Mouse (Mus musculus): ENCODE results near the gene Naglu. TPM values are rescaled to one million over a fixed set of nuclear protein-coding genes. Genes with fewer than 3 reads are reported as not detected.

Naglu gene
- total and polyA plus RNA-seq, 3 experiments, result 11.2 to 33.3 (median 13.8) TPM

DNA sequence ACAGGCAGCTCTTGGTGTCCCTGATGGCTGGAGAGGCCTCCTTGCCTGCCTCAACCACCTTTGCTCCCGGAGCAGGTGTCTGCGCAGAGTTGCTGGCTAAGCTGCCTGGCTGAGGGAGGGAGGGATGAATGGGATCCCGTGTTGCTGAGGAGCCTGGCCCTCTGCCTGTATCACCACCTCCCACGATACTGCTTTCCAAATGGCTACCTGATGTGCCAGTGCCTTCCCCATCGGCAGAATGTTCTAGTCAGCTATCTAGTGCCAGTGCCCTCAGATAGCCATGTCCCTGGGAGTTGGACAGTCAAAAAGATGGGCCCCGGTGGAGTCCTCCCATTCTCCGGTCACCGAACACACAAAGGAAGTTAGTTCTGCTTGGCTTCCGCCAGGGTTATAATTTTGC, 19.5 kb upstream of the Naglu start:
- no peak for DNase-seq (ENCODE audit: extremely low read depth)
- Histone ChIP-seq H3K79me2 (replicated peaks; ENCODE audit: control insufficient read depth, extremely low read depth, insufficient read depth, poor library complexity, severe bottlenecking) (no peaks in the 10 kb centered on the region), H3K4me3 (replicated peaks in 1 of 3; ENCODE audit: low read depth in 2 of 3, low read length in 2 of 3, poor library complexity in 1 of 3) (no peak overlapping the region), H3K9ac (ENCODE audit: insufficient read depth, low read depth) (no peak overlapping the region), H3K4me1 (ENCODE audit: control insufficient read depth in 1 of 2, insufficient read depth in 2 of 2) (no peaks in the 10 kb centered on the region), H3K36me3 (replicated peaks in 1 of 2; ENCODE audit: control insufficient read depth in 1 of 2, insufficient read depth in 1 of 2, low read length in 1 of 2) (peaks cover 89 to 99% of the 10 kb centered on the region in 2 experiments), H3K27ac (ENCODE audit: insufficient read depth, low read depth) (no peak overlapping the region), H3K9me3 (replicated peaks; ENCODE audit: low read length) (peaks cover 12% of the 10 kb centered on the region), H3K27me3 (replicated peaks) (no peaks in the 10 kb centered on the region), H3K4me2 (ENCODE audit: insufficient read depth, low read depth, poor library complexity, severe bottlenecking) (no peak overlapping the region)
- in situ Hi-C loops (cut with MboI; ENCODE audit: low pct_ligation_motif_present, low pct_unique_long_range_greater_than_20kb, low sequenced_read_pairs) (no loop called here), dilution Hi-C loops (cut with MboI; ENCODE audit: extremely low pct_ligation_motif_present, extremely low pct_unique_long_range_greater_than_20kb, low sequenced_read_pairs) (no loop called here)
- TF ChIP-seq MAZ (IDR thresholded peaks at IDR 0.05; ENCODE audit: low read depth, low read length) (no peak), UBTF (IDR thresholded peaks at IDR 0.05; ENCODE audit: low read depth, low read length) (no peak), BHLHE40 (IDR thresholded peaks at IDR 0.05; ENCODE audit: low read depth, low read length) (no peak), ELF1 (IDR thresholded peaks at IDR 0.05; ENCODE audit: low read depth, low read length) (no peak), PAX5 (IDR thresholded peaks at IDR 0.05; ENCODE audit: low read length) (no peak), ZC3H11A (IDR thresholded peaks at IDR 0.05; ENCODE audit: low read depth, low read length) (no peak), SIN3A (IDR thresholded peaks at IDR 0.05; ENCODE audit: low read length) (no peak), POLR2A (IDR thresholded peaks at IDR 0.05; ENCODE audit: low read depth, low read length) (no peak), ZKSCAN1 (IDR thresholded peaks at IDR 0.05; ENCODE audit: borderline replicate concordance, low read depth, low read length) (no peak)

- DNase-seq (ENCODE audit: extremely low read depth), result no peak
- no peak overlapping the region for H3K4me2 ChIP-seq (ENCODE audit: insufficient read depth, low read depth, poor library complexity, severe bottlenecking)
- no peak overlapping the region for H3K4me3 ChIP-seq (replicated peaks in 1 of 3; ENCODE audit: low read depth in 2 of 3, low read length in 2 of 3, poor library complexity in 1 of 3)
- no peak overlapping the region for H3K27ac ChIP-seq (ENCODE audit: insufficient read depth, low read depth)
- no peaks in the 10 kb centered on the region for H3K79me2 ChIP-seq (replicated peaks; ENCODE audit: control insufficient read depth, extremely low read depth, insufficient read depth, poor library complexity, severe bottlenecking)
- H3K4me1 ChIP-seq (ENCODE audit: control insufficient read depth in 1 of 2, insufficient read depth in 2 of 2), result no peaks in the 10 kb centered on the region
- peaks cover 89 to 99% of the 10 kb centered on the region in 2 experiments for H3K36me3 ChIP-seq (replicated peaks in 1 of 2; ENCODE audit: control insufficient read depth in 1 of 2, insufficient read depth in 1 of 2, low read length in 1 of 2)
- dilution Hi-C loops (cut with MboI; ENCODE audit: extremely low pct_ligation_motif_present, extremely low pct_unique_long_range_greater_than_20kb, low sequenced_read_pairs) (no loop called here), in situ Hi-C loops (cut with MboI; ENCODE audit: low pct_ligation_motif_present, low pct_unique_long_range_greater_than_20kb, low sequenced_read_pairs) (no loop called here)
- no peaks in the 10 kb centered on the region for H3K27me3 ChIP-seq (replicated peaks)
- TF ChIP-seq MAFK (IDR thresholded peaks at IDR 0.05; ENCODE audit: insufficient replicate concordance, low read length) (no peak), CHD2 (IDR thresholded peaks at IDR 0.05; ENCODE audit: low read length) (no peak), NELFE (IDR thresholded peaks at IDR 0.05; ENCODE audit: low read depth, low read length) (no peak), EP300 (IDR thresholded peaks at IDR 0.05; ENCODE audit: low read length) (no peak), E2F4 (IDR thresholded peaks at IDR 0.05; ENCODE audit: insufficient replicate concordance, low read depth, low read length) (no peak), KAT2A (IDR thresholded peaks at IDR 0.05; ENCODE audit: insufficient replicate concordance, low read length) (no peak), ZC3H11A (IDR thresholded peaks at IDR 0.05; ENCODE audit: low read depth, low read length) (no peak), CTCF (conservative IDR thresholded peaks at IDR 0.05 in 1 of 2, IDR thresholded peaks at IDR 0.05 in 1 of 2; ENCODE audit: low read depth in 2 of 2, low read length in 2 of 2) (no peak), MYC (IDR thresholded peaks at IDR 0.05; ENCODE audit: low read depth, low read length) (no peak), MEF2A (IDR thresholded peaks at IDR 0.05; ENCODE audit: borderline replicate concordance, low read depth, low read length) (no peak), JUND (conservative IDR thresholded peaks at IDR 0.05; ENCODE audit: low read depth, low read length) (no peak), HCFC1 (IDR thresholded peaks at IDR 0.05; ENCODE audit: low read depth, low read length) (no peak), MAZ (IDR thresholded peaks at IDR 0.05; ENCODE audit: low read depth, low read length) (no peak)
- peaks cover 12% of the 10 kb centered on the region for H3K9me3 ChIP-seq (replicated peaks; ENCODE audit: low read length)
- no peak overlapping the region for H3K9ac ChIP-seq (ENCODE audit: insufficient read depth, low read depth)
Observed at GRCm38 (mm10) chr11:101051051-101051493, 18.7 kb upstream of the Naglu start.
